Mouse (Mus musculus): ENCODE measurements at regions not wholly inside any gene's neighbourhood (a gene's known extent, or its start where the extent isn't known, plus 50 kb on each side); places are given as distances from the start of the nearest gene placed in this dataset.

- Histone ChIP-seq H3K27ac (ENCODE audit: low read depth) (no peak overlapping the region), H3K4me2 (no peak overlapping the region), H3K4me1 (ENCODE audit: insufficient read depth) (no peaks in the 10 kb centered on the region), H3K36me3 (ENCODE audit: insufficient read depth) (no peaks in the 10 kb centered on the region), H3K9ac (no peak overlapping the region), H3K27me3 (ENCODE audit: insufficient read depth, low read length) (no peaks in the 10 kb centered on the region), H3K4me3 (ENCODE audit: low read depth, low read length) (no peak overlapping the region), H3K9me3 (ENCODE audit: low read depth, low read length) (no peaks in the 10 kb centered on the region)
- TF ChIP-seq CTCF (IDR thresholded peaks at IDR 0.05; ENCODE audit: low read depth) = no peak
- WGBS = 71% methylated on average over 7 of the region's 7 CpGs
- ATAC-seq (ENCODE audit: insufficient read depth) (no peak), DNase-seq (no peak)
Measured at GRCm38 (mm10) chr3:105375820-105376219, 76.3 kb upstream of the Kcnd3 start.

GRCm38 (mm10) chr3:105376346-105376745 is 75.8 kb upstream of the Kcnd3 start:
- no peak for DNase-seq
- WGBS = 58% methylated on average over 5 of the region's 5 CpGs

GRCm38 (mm10) chr3:105380818-105381217 is 71.3 kb upstream of the Kcnd3 start:
- no peak overlapping the region for H3K27ac ChIP-seq (ENCODE audit: low read depth)
- no peak overlapping the region for H3K9ac ChIP-seq
- H3K9me3 ChIP-seq (ENCODE audit: low read depth, low read length) = no peaks in the 10 kb centered on the region
- ATAC-seq (ENCODE audit: insufficient read depth) (no peak), DNase-seq (no peak)
- no peaks in the 10 kb centered on the region for H3K27me3 ChIP-seq (ENCODE audit: insufficient read depth, low read length)
- H3K36me3 ChIP-seq (ENCODE audit: insufficient read depth) = no peaks in the 10 kb centered on the region
- TF ChIP-seq CTCF (IDR thresholded peaks at IDR 0.05; ENCODE audit: low read depth) = no peak
- no peak overlapping the region for H3K4me3 ChIP-seq (ENCODE audit: low read depth, low read length)
- whole genome bisulfite sequencing = 92% methylated on average over 4 of the region's 4 CpGs
- H3K4me1 ChIP-seq (ENCODE audit: insufficient read depth) = no peaks in the 10 kb centered on the region
- no peak overlapping the region for H3K4me2 ChIP-seq

More at GRCm38 (mm10) chr3:105376346-105376745, 75.8 kb upstream of the Kcnd3 start:
- Histone ChIP-seq H3K4me3 (ENCODE audit: low read depth, low read length) (no peak overlapping the region), H3K4me1 (ENCODE audit: insufficient read depth) (no peaks in the 10 kb centered on the region), H3K36me3 (ENCODE audit: insufficient read depth) (no peaks in the 10 kb centered on the region), H3K4me2 (no peak overlapping the region), H3K27ac (ENCODE audit: low read depth) (no peak overlapping the region), H3K9me3 (ENCODE audit: low read depth, low read length) (no peaks in the 10 kb centered on the region), H3K9ac (no peak overlapping the region), H3K27me3 (ENCODE audit: insufficient read depth, low read length) (no peaks in the 10 kb centered on the region)
- ATAC-seq (ENCODE audit: insufficient read depth) = no peak
- TF ChIP-seq CTCF (IDR thresholded peaks at IDR 0.05; ENCODE audit: low read depth) = no peak

GRCm38 (mm10) chr3:105392611-105393514 is 59.3 kb upstream of the Kcnd3 start:
- TF ChIP-seq CTCF (IDR thresholded peaks at IDR 0.05; ENCODE audit: low read depth) = no peak
- H3K27me3 ChIP-seq (ENCODE audit: insufficient read depth, low read length) = no peaks in the 10 kb centered on the region
- H3K36me3 ChIP-seq (ENCODE audit: insufficient read depth) = no peaks in the 10 kb centered on the region
- H3K4me3 ChIP-seq (ENCODE audit: low read depth, low read length) = no peak overlapping the region
- 29% methylated on average over 8 of the region's 8 CpGs for WGBS
- peak; percentile 97 for DNase-seq
- peaks cover 9% of the 10 kb centered on the region; the same call in 1 of the 2 replicates for H3K4me1 ChIP-seq (ENCODE audit: insufficient read depth)
- peak overlapping the region; percentile 86 for H3K27ac ChIP-seq (ENCODE audit: low read depth)
- H3K9me3 ChIP-seq (ENCODE audit: low read depth, low read length) = no peaks in the 10 kb centered on the region
- no peak overlapping the region for H3K9ac ChIP-seq
- peak; percentile 95 for ATAC-seq (ENCODE audit: insufficient read depth)
- no peak overlapping the region for H3K4me2 ChIP-seq
